Mouse (Mus musculus): ENCODE results near the gene Gab2. TPM values are rescaled to one million over a fixed set of nuclear protein-coding genes. Genes with fewer than 3 reads are reported as not detected.

Gab2 gene
- polyA plus RNA-seq, 1 experiment from 2014 or later, result 8.8 TPM

DNA sequence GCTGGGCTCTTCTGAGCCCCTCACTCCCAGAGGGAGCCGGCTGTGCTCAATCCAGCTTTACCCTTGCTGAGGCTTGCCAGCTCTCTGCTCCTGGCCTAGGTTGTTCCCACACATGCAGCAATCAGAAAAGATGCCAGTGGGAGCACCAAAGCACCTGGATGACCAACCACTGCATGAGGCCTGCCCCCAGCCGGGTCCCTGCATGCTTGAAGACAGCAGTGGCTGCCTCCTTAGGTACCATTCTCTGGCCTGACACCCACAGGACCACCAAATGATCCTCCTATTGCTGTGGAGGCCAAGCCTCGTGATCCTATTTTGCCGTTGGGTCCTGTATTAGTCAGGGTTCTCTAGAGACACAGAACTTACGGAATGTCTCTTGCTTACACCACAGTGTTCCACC is 269.5 kb downstream of the Gab2 start:
- DNase-seq (ENCODE audit: low read depth, low spot score) (no peak), ATAC-seq (no peak)
- CTCF ChIA-PET, result interaction anchor here (0.9 to 1.1 kb wide), 2 partner anchors 8 to 10 kb away, joined by 3 to 4 read pairs; no protein-coding TSS in a partner anchor
- in situ Hi-C loops (cut with MboI; ENCODE audit: low pct_unique_long_range_greater_than_20kb), result no loop called here
- POLR2A ChIA-PET, result no interaction called here
- H3K27me3 ChIP-seq, result no peaks in the 10 kb centered on the region
- TF ChIP-seq CTCF (IDR thresholded peaks at IDR 0.05), result no peak

DNA sequence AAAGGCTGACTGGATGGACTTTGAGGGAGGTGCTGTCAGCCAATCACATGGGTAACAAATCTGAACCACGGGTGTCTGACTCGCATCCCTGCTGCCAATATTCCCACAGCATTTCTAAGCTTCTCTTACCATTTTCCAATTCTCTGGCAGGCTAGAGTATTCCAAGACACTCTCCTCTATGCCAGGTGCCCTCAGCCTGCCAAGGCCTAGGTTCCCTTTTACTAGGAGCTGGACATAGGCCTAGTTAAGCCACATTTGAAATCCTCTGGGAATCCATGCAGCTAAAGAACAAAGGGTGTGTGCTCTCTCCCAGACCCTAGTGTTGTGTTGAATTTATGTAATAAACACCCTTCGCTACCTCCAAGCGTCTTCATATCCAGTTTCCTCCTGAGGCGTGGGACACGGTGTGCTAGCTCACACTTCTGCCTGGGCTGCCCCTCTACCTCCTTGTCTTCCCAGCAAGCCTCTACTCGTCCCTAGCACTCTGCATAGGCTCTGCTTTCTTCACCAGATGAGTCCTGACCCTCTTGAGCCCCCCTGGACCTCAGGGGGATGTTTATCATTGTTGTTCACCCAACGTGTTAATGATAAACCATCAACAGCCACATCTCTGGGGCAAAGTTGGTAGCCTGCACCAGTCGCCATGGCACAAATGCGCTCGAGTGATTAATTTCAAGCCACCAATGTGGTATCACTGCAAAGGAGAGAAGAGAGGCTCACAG is 270.6 kb downstream of the Gab2 start:
- in situ Hi-C loops (cut with MboI; ENCODE audit: low pct_unique_long_range_greater_than_20kb), result no loop called here
- ATAC-seq (no peak), DNase-seq (ENCODE audit: low read depth, low spot score) (no peak)
- no peak for TF ChIP-seq CTCF (IDR thresholded peaks at IDR 0.05)
- ChIA-PET POLR2A (no interaction called here), CTCF (interaction anchor here (1.1 kb wide), 1 partner anchor 9 kb away, joined by 4 read pairs; no protein-coding TSS in a partner anchor)
- no peaks in the 10 kb centered on the region for H3K27me3 ChIP-seq

DNA sequence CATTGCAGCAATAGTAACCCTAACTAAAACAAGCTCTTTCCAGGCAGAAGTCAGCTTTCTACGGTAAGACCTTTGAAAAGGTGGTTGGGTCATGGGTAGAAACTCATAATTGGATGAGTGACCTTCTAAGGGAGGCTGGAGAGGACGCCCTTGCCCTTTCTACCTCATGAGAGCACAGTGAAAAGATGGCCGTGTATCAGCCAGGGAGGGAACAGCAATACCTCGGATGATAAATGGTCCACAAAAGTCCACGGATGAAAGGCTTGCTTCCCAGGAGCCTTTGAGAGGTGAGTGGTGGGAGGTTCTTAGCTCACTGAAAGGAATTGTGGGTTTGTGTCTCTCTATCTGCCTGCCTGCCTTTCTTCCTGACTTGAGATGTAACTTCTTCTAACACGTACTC is 272.0 kb downstream of the Gab2 start:
- no peak for TF ChIP-seq CTCF (IDR thresholded peaks at IDR 0.05)
- ChIA-PET CTCF (no interaction called here), POLR2A (no interaction called here)
- in situ Hi-C loops (cut with MboI; ENCODE audit: low pct_unique_long_range_greater_than_20kb), result no loop called here
- H3K27me3 ChIP-seq, result no peaks in the 10 kb centered on the region
- ATAC-seq, result no peak
- no peak for DNase-seq (ENCODE audit: low read depth, low spot score)

DNA sequence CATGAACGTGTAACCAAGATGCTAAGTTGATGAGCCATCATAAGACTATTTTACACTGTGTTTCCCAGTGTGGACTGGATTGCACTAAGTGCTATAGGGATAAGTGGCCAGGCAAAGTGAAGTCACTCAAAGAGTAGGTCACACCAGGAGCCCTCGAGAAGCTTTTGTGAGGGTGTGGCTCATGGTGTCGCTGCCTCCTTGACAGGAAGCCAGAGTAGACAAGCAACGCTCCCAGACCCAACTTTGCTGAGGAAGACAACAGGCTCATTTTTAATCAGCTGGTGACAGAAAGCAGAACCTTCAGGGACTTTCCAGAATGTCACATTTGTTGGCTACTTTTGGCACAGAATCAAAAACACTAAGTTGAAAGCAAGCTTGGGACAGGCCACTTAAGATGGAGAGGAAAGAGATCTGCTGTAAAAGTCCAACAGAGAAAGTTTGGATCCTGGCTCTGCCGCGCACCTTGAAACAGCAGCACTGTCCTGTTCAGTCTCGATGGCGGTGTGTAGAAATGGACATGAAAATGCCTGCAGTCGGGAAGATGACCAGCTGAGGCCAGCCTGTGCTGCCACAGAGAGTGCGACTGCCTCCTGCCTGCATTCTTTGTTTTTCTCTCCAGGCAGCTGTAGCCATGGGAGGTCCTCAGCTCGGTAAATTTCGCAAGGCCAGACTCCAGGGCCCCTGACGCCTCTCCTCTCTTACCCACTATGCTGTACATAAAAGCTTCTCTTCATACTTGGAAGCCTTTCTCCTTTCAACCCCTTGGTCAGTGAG is 273.9 kb downstream of the Gab2 start:
- DNase-seq (ENCODE audit: low read depth, low spot score) (no peak), ATAC-seq (no peak)
- H3K27me3 ChIP-seq, result no peaks in the 10 kb centered on the region
- ChIA-PET CTCF (no interaction called here), POLR2A (no interaction called here)
- in situ Hi-C loops (cut with MboI; ENCODE audit: low pct_unique_long_range_greater_than_20kb), result no loop called here
- TF ChIP-seq CTCF (IDR thresholded peaks at IDR 0.05), result no peak

DNA sequence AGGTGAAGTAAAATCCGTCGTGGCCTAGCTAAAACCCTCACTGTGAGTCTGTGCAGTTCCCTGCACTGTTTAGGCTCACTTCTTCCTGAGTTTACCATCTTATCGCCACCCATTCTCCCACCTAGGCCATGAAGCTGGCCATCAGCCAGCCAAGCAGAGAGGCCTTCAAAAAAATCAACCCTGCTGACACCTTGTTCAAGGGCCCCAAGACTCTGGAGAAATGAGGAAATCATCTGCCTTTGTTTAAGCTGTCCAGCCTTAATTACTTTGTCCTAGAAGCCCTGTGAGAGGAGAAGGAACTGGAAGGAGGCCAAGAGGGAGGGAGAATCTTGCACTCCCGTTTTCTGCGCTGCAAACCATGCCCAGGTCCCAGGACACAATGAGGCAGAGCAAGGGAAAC is 274.9 kb downstream of the Gab2 start:
- no peak for DNase-seq (ENCODE audit: low read depth, low spot score)
- H3K27me3 ChIP-seq, result no peaks in the 10 kb centered on the region
- ATAC-seq, result no peak
- CTCF ChIA-PET, result no interaction called here
- no peak for TF ChIP-seq CTCF (IDR thresholded peaks at IDR 0.05)
- POLR2A ChIA-PET, result no interaction called here
- in situ Hi-C loops (cut with MboI; ENCODE audit: low pct_unique_long_range_greater_than_20kb), result no loop called here

DNA sequence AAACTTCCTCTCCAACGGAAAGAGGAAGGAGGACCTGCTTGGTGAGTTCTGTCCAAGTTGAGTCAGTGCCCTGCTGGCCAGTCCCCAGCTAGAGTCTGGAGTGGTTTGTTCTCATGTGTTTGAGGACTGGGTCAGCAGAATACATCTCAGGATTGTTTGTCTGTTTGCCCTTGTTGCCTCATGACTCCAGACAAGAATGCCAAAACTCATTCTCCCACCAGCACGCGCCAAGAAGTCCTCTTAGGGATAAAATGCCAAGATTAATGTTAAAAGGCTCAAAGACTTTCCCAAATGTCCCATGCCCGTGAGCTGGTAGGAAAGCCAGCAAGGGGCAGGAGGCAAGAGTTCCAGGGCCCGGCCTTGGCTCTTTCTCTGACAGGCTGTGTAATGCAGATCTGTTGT is 275.5 kb downstream of the Gab2 start:
- ATAC-seq (no peak), DNase-seq (ENCODE audit: low read depth, low spot score) (no peak)
- no peaks in the 10 kb centered on the region for H3K27me3 ChIP-seq
- in situ Hi-C loops (cut with MboI; ENCODE audit: low pct_unique_long_range_greater_than_20kb), result no loop called here
- ChIA-PET CTCF (no interaction called here), POLR2A (no interaction called here)
- no peak for TF ChIP-seq CTCF (IDR thresholded peaks at IDR 0.05)

DNA sequence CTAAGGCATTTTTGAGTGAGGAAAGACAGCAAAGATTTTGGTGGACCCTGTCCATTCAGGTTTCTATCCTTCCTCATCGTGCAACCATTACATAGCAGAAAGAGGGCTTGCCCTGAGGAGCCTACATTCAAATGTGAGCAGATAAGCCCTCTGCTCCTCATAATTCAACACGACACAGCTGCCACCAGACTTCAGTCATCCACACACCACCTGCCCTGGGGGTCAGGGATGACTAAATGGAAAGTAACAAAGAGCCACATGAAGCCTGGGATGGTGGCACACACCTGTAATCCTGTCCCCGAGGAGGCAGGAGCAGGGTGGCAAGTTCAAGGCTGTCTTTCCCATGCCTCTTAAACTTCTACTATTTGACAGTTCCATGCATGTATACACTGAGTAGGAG is 276.5 kb downstream of the Gab2 start:
- ChIA-PET CTCF (no interaction called here), POLR2A (no interaction called here)
- ATAC-seq (no peak), DNase-seq (ENCODE audit: low read depth, low spot score) (no peak)
- in situ Hi-C loops (cut with MboI; ENCODE audit: low pct_unique_long_range_greater_than_20kb), result no loop called here
- peaks cover 6% of the 10 kb centered on the region for H3K27me3 ChIP-seq
- TF ChIP-seq CTCF (IDR thresholded peaks at IDR 0.05), result no peak

DNA sequence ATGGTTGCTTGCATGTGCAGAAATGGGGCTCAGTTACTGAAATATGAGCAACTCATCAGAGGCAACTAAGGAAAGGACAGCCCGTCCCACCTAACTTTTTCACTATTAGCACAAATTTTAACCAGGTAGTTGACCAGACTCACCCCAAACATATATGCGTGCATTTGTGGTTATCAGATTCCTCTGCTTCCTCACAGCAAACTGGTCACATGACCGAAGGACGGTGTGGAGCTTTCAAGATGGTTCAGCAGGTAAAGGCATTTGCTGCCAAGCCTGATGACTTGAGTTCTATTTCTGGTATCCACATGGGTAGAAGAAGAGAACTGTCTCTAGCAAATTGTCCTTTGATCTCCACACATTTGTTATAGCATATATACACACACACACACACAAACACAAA is 277.0 kb downstream of the Gab2 start:
- CTCF ChIA-PET, result no interaction called here

More for the DNA sequence above, 277.0 kb downstream of the Gab2 start:
- POLR2A ChIA-PET, result no interaction called here
- in situ Hi-C loops (cut with MboI; ENCODE audit: low pct_unique_long_range_greater_than_20kb), result no loop called here
- ATAC-seq (no peak), DNase-seq (ENCODE audit: low read depth, low spot score) (no peak)
- peaks cover 8% of the 10 kb centered on the region for H3K27me3 ChIP-seq
- TF ChIP-seq CTCF (IDR thresholded peaks at IDR 0.05), result no peak

Other genes starting within 250 kb of the Gab2 start
- gene Nars2, start 130.1 kb upstream of the Gab2 start, polyA plus RNA-seq (2021), result 11.8 TPM